Mouse (Mus musculus): ENCODE data around the gene Gm6871. TPM values are rescaled to one million over a fixed set of nuclear protein-coding genes. Genes with fewer than 3 reads are reported as not detected.

Gene Gm6871
- total RNA-seq, 2 experiments from 2014 or later: not detected

Other genes starting within 250 kb of the Gm6871 start
- 23.8 and 33.7 TPM in 2 replicates for gene AI987944, start 180.3 kb downstream of the Gm6871 start, total RNA-seq (2014; fragmentation: Nextera tagmentation)
- gene AI987944, start 180.3 kb downstream of the Gm6871 start, total RNA-seq (2017): 19.5 and 27.3 TPM in 2 replicates
- not detected in 2 replicates for gene Vmn2r57, start 125.0 kb downstream of the Gm6871 start, total RNA-seq (2014; fragmentation: Nextera tagmentation)
- not detected in 2 replicates for gene Vmn2r57, start 125.0 kb downstream of the Gm6871 start, total RNA-seq (2017)
- gene Gm20449, start 74.2 kb downstream of the Gm6871 start, total RNA-seq (2014; fragmentation: Nextera tagmentation): not detected in 2 replicates
- gene Gm20449, start 74.2 kb downstream of the Gm6871 start, total RNA-seq (2017): not detected in 2 replicates
- gene AW146154, start 73.8 kb downstream of the Gm6871 start, total RNA-seq (2014; fragmentation: Nextera tagmentation): 12.0 and 23.4 TPM in 2 replicates
- 7.5 and 8.4 TPM in 2 replicates for gene AW146154, start 73.8 kb downstream of the Gm6871 start, total RNA-seq (2017)
- gene 2610021A01Rik, start 25.6 kb upstream of the Gm6871 start, total RNA-seq (2014; fragmentation: Nextera tagmentation): 26.0 and 27.4 TPM in 2 replicates
- gene 2610021A01Rik, start 25.6 kb upstream of the Gm6871 start, total RNA-seq (2017): 25.9 and 27.7 TPM in 2 replicates
- 15.0 and 22.6 TPM in 2 replicates for gene Zfp788, start 59.5 kb upstream of the Gm6871 start, total RNA-seq (2014; fragmentation: Nextera tagmentation)
- 9.2 and 10.6 TPM in 2 replicates for gene Zfp788, start 59.5 kb upstream of the Gm6871 start, total RNA-seq (2017)